Mouse (Mus musculus) lung, adult 2 months (tissue): ENCODE results near the gene Zcchc14.

ENCODE experiments used
- CTCF ChIP-seq: fragments of 200-500 bp; IDR thresholded peaks from 2 replicates; pipeline ENCODE4 v1.5.1; 2011; ENCODE audit warnings: mild to moderate bottlenecking, low read length, control low read depth; ENCODE audit not compliant: insufficient read depth
- POLR2A ChIP-seq: fragments of 200-500 bp; IDR thresholded peaks from 2 replicates; pipeline ENCODE4 v1.6.1; 2011; ENCODE audit warnings: low read depth, mild to moderate bottlenecking, control low read depth, low read length, borderline replicate concordance; ENCODE audit errors: extremely low read depth

DNA sequence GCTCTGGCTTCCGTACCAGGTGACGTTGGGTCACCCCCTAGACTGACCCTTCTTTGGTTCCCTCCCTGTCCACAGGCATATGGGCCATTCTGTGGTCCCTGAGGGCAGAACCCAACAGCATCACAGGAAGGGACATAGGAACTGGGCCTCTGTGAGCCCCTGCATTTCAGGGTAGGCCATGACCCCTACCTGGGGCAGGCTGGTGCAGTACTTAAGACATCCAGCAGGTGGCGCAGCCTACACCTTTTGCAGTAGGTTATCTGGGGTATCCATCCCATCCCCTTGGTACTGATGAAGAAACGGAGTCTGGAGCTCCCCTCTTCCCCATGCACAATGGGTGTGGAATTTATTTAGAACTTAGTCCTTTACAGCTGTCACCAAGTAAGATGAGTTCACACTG is 41.8 kb upstream of the Zcchc14 start:
- TF ChIP-seq CTCF (peak; percentile 85), POLR2A (no peak)
